Comparison of ENCODE assay signal across 18 mouse cellular contexts in genomic region chr6:31058961-31059360, GRCm38 (mm10).
"Had no signal": no experiment of that assay in that cellular context is flagged by ENCODE, and none has a peak within 500 bp of the region (broad histone marks: within the 10 kb centered on the region; RNA-seq: fewer than 3 reads in every experiment).

No protein-coding gene starts in this region.

- H3K27me3 ChIP-seq: limb, embryonic 12.5 days; limb, embryonic 15.5 days; stomach, embryonic 15.5 days had no signal

- H3K9ac ChIP-seq: limb, embryonic 12.5 days; limb, embryonic 15.5 days; liver, embryonic 14.5 days; liver, postnatal 0 days; lung, embryonic 14.5 days; stomach, embryonic 15.5 days had no signal

- H3K27ac ChIP-seq: limb, embryonic 12.5 days; limb, embryonic 15.5 days; liver, embryonic 14.5 days; stomach, embryonic 15.5 days had no signal

- H3K4me1 ChIP-seq: limb, embryonic 12.5 days; limb, embryonic 15.5 days; stomach, embryonic 15.5 days had no signal

- ATAC-seq: liver, postnatal 0 days; lung, postnatal 0 days had no signal

- H3K4me3 ChIP-seq: limb, embryonic 12.5 days; limb, embryonic 15.5 days; stomach, embryonic 15.5 days had no signal

- H3K36me3 ChIP-seq: limb, embryonic 12.5 days; limb, embryonic 15.5 days; stomach, embryonic 15.5 days had no signal

- H3K9me3 ChIP-seq: limb, embryonic 12.5 days; limb, embryonic 15.5 days; stomach, embryonic 15.5 days had no signal

- DNase-seq: kidney, adult 8-10 months; kidney, postnatal 14 days; kidney, postnatal 4 days; left cerebral cortex, postnatal 4 days; liver, postnatal 0 days; lung, embryonic 14.5 days; midbrain, embryonic 14.5 days; retina, postnatal 1 day; right cerebral cortex, postnatal 25 days; spleen, adult 18-20 months; thymus, postnatal 25 days had no signal

- H3K4me2 ChIP-seq: limb, embryonic 12.5 days; limb, embryonic 15.5 days; liver, embryonic 11.5 days; lung, embryonic 14.5 days; midbrain, embryonic 11.5 days; stomach, embryonic 15.5 days had no signal
